8 mouse cellular contexts compared by ENCODE assay signal in genomic region chr4:118292741-118293306, GRCm38 (mm10). TPM values are rescaled to one million over a fixed set of nuclear protein-coding genes. Genes with fewer than 3 reads are reported as not detected.
DNase-seq lines count a peak whose midpoint lies in the region; ATAC-seq and TF ChIP-seq lines count a peak whose summit lies in the region.

No protein-coding gene starts in this region.

- H3K27me3 ChIP-seq in C2C12 (ENCODE audit: control insufficient read depth, insufficient read depth, insufficient read length) (peaks cover 33% of the 10 kb centered on the region), G1E (ENCODE audit: insufficient read depth, low read length) (peaks cover 9% of the 10 kb centered on the region)

- H3K27ac ChIP-seq in layer of hippocampus, adult 2 months: no peak overlapping the region

- peaks cover 2% of the 10 kb centered on the region; the same call in 1 of the 2 replicates for H3K4me1 ChIP-seq in G1E (ENCODE audit: insufficient read depth, low read depth, low read length)

- DNase-seq in G1E (ENCODE audit: low spot score): peak; percentile 23
- DNase-seq in cerebellum, adult 11-12 months: peak; percentile 64
- peak; percentile 70 to 73 for DNase-seq in frontal cortex, postnatal 25 days (ENCODE audit: low spot score in 2 of 2)
- DNase-seq in layer of hippocampus, adult 2 months (ENCODE audit: low spot score in 2 of 2): peak; percentile 77 to 86
- peak; percentile 84 for DNase-seq in lung, postnatal 10 days
- DNase-seq in skeletal muscle tissue, adult 2 months (ENCODE audit: low read depth, low spot score): peak; percentile 71

- no peaks in the 10 kb centered on the region for H3K79me2 ChIP-seq in C2C12 (ENCODE audit: control insufficient read depth, insufficient read depth)

- H3K4me3 ChIP-seq in C2C12 (ENCODE audit: insufficient read depth, poor library complexity, severe bottlenecking) (no peak overlapping the region), G1E (ENCODE audit: low read depth, low read length) (no peak overlapping the region)
- no peak overlapping the region for H3K4me3 ChIP-seq in layer of hippocampus, adult 2 months

- TF ChIP-seq CTCF in C2C12 (IDR thresholded peaks at IDR 0.05; ENCODE audit: control insufficient read depth, insufficient read depth, insufficient read length) (peak; percentile 81), G1E (IDR thresholded peaks at IDR 0.05; ENCODE audit: low read depth, low read length) (peak; percentile 90)
- peak; percentile 100 for TF ChIP-seq CTCF in layer of hippocampus, adult 2 months (conservative IDR thresholded peaks at IDR 0.05)

- H3K36me3 ChIP-seq in C2C12 (ENCODE audit: control insufficient read depth, insufficient read depth) (no peaks in the 10 kb centered on the region), G1E (replicated peaks) (no peaks in the 10 kb centered on the region)

- H3K9me3 ChIP-seq in G1E (replicated peaks): peaks cover 11% of the 10 kb centered on the region

- no peak for ATAC-seq in G1E (ENCODE audit: extremely low read depth, insufficient number of reproducible peaks, low FRiP score, poor library complexity, severe bottlenecking)
- no peak for ATAC-seq in monocyte, adult 5-6 weeks (replicated peaks; ENCODE audit: insufficient number of reproducible peaks, low FRiP score, low TSS enrichment, poor library complexity, severe bottlenecking)

- no peak overlapping the region for H3ac ChIP-seq in C2C12 (ENCODE audit: control insufficient read depth, insufficient read length, low read depth)

- H3K79me3 ChIP-seq in C2C12 (ENCODE audit: low read depth): no peaks in the 10 kb centered on the region

TF ChIP-seq in C2C12, 6 proteins besides CTCF, POLR2A, EP300 and RAD21:
- TF ChIP-seq FOSL1 (IDR thresholded peaks at IDR 0.05; ENCODE audit: insufficient read depth, low read length, poor library complexity, severe bottlenecking): no peak
- TF ChIP-seq CEBPB (IDR thresholded peaks at IDR 0.05; ENCODE audit: low read depth): no peak
- TF ChIP-seq MYOD1 (IDR thresholded peaks at IDR 0.05; ENCODE audit: control insufficient read depth, insufficient read length, low read depth): no peak
- TF ChIP-seq MYOG (IDR thresholded peaks at IDR 0.05; ENCODE audit: control insufficient read depth, extremely low read depth, insufficient read length): no peak
- no peak for TF ChIP-seq USF1 (IDR thresholded peaks at IDR 0.05; ENCODE audit: low read depth)
- no peak for TF ChIP-seq MAX (IDR thresholded peaks at IDR 0.05)

RNA-seq across cellular contexts. Expression of gene Ptprf, which starts 1.6 kb away (rescaled TPM):
- polyA plus RNA-seq in C2C12 (2012; fragmentation: generic; extraction: Trizol): 1.6 TPM
- not detected in 2 replicates for total RNA-seq in G1E (2014; fragmentation: Nextera tagmentation)
- 0.06 and 0.27 TPM in 2 replicates for total RNA-seq in G1E (2017)
- not detected in 2 replicates for polyA plus RNA-seq in G1E (2012)
- 10 to 100 TPM; 69.8 to 73.0 TPM for total RNA-seq in layer of hippocampus, adult 2 months (2021)
- total RNA-seq in monocyte, adult 5-6 weeks (2017): not detected in 3 replicates

Comparison
In these comparisons a context has a peak if more than half of its experiments do, and no peak if none do; other contexts are left out.
1. DNase-seq: peak in every context shown above with its lines; median percentile 84 in lung, postnatal 10 days; 82 in layer of hippocampus, adult 2 months; 72 in frontal cortex, postnatal 25 days; 71 in skeletal muscle tissue, adult 2 months; 64 in cerebellum, adult 11-12 months; 23 in G1E.
2. RNA of gene Ptprf, which starts 1.6 kb away (total RNA-seq): 69.8 to 73.0 TPM in layer of hippocampus, adult 2 months; 0.06 to 0.27 TPM in G1E and not detected in monocyte, adult 5-6 weeks; every median in the first group is over 10 times any median in the second.
3. Peak in every context shown above with its lines, with median percentiles within 50 percentile points of each other: CTCF ChIP-seq.